Comparison of ENCODE assay signal across 9 mouse cellular contexts in the genomic region with DNA sequence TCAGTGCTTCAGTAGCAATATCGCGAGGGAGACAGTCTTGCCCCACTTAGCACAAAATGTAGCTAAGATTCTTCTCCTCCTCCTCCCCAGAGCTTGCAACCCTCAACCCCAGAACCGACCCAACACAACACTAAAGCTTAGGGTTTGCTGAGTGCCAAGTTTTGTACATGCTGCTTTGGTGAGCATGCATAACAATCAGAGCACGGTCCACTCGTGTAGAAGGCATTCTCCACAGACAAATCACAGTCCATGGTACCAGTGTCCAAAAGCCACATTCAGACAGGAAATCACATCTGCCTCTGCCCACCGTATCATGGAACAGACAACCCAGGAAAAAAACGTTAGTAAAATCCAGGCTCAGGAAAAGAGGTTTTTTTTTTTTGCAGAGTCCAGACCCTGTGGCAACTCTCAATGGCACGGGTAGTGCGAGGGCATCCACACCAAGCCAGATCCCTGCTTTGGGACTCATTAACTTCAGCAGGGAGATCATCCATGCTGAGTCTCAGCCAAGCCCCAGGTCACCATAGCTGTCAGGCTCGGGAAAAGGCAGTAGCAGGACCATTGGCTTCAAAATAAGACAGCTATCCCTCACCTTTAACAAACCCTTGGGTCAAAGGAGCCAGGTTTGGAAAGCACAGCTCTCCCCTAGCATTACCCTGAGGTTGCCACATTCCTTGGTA.
DNase-seq lines count a peak whose midpoint lies in the region; ATAC-seq and TF ChIP-seq lines count a peak whose summit lies in the region.
"Had no signal": no experiment of that assay in that cellular context is flagged by ENCODE, and none has a peak within 500 bp of the region (broad histone marks: within the 10 kb centered on the region; RNA-seq: fewer than 3 reads in every experiment).

No protein-coding gene starts in this region.

- no peak for TF ChIP-seq CTCF in forebrain, postnatal 0 days (IDR thresholded peaks at IDR 0.05; ENCODE audit: low read depth)

- H3K9ac ChIP-seq in heart, embryonic 16.5 days (ENCODE audit: low read length): peak overlapping the region; percentile 71
- H3K9ac ChIP-seq in forebrain, postnatal 0 days: peak overlapping the region; percentile 59
- peak overlapping the region; percentile 78 for H3K9ac ChIP-seq in midbrain, embryonic 13.5 days (replicated peaks)

- peaks cover 15% of the 10 kb centered on the region for H3K27me3 ChIP-seq in heart, embryonic 16.5 days (ENCODE audit: control insufficient read depth, insufficient read depth, low read length)
- H3K27me3 ChIP-seq in forebrain, postnatal 0 days (ENCODE audit: insufficient read depth, low read length): no peaks in the 10 kb centered on the region
- H3K27me3 ChIP-seq in midbrain, embryonic 13.5 days: peaks cover 32% of the 10 kb centered on the region

- no peaks in the 10 kb centered on the region for H3K36me3 ChIP-seq in heart, embryonic 16.5 days (ENCODE audit: control insufficient read depth, insufficient read depth)
- no peaks in the 10 kb centered on the region for H3K36me3 ChIP-seq in forebrain, postnatal 0 days (ENCODE audit: insufficient read depth)
- H3K36me3 ChIP-seq in midbrain, embryonic 13.5 days: no peaks in the 10 kb centered on the region

- no peak for ATAC-seq in heart, embryonic 16.5 days (replicated peaks; ENCODE audit: extremely low read depth, insufficient read depth, low FRiP score)
- ATAC-seq in forebrain, postnatal 0 days: no peak
- no peak for ATAC-seq in midbrain, embryonic 13.5 days

- peak overlapping the region; percentile 69 for H3K4me3 ChIP-seq in heart, embryonic 16.5 days (ENCODE audit: low read length)
- H3K4me3 ChIP-seq in forebrain, postnatal 0 days (ENCODE audit: low read depth, low read length): peak overlapping the region; percentile 57
- H3K4me3 ChIP-seq in midbrain, embryonic 13.5 days (replicated peaks): peak overlapping the region; percentile 49
- H3K4me3 ChIP-seq: megakaryocyte, embryonic 14.5 days had no signal

- H3K4me2 ChIP-seq in heart, embryonic 16.5 days (ENCODE audit: low read depth, low read length): peak overlapping the region; percentile 99
- H3K4me2 ChIP-seq in forebrain, postnatal 0 days (ENCODE audit: low read depth): peak overlapping the region; percentile 89
- H3K4me2 ChIP-seq in midbrain, embryonic 13.5 days (replicated peaks): peak overlapping the region; percentile 81

- H3K9me3 ChIP-seq in heart, embryonic 16.5 days (replicated peaks; ENCODE audit: control insufficient read depth, low read length): no peaks in the 10 kb centered on the region
- H3K9me3 ChIP-seq in forebrain, postnatal 0 days (ENCODE audit: low read length): no peaks in the 10 kb centered on the region
- H3K9me3 ChIP-seq in midbrain, embryonic 13.5 days: no peaks in the 10 kb centered on the region
- H3K9me3 ChIP-seq: megakaryocyte, embryonic 14.5 days had no signal

- 42% methylated on average over 10 of the region's 10 CpGs for WGBS in heart, embryonic 16.5 days
- 47% methylated on average over 10 of the region's 10 CpGs for WGBS in forebrain, postnatal 0 days
- WGBS in midbrain, embryonic 13.5 days: 54% methylated on average over 10 of the region's 10 CpGs

- no peak overlapping the region for H3K27ac ChIP-seq in heart, embryonic 16.5 days (ENCODE audit: low read length)
- H3K27ac ChIP-seq in forebrain, postnatal 0 days (ENCODE audit: low read depth, low read length): peak overlapping the region; percentile 21; the same call in 1 of the 2 replicates
- H3K27ac ChIP-seq in midbrain, embryonic 13.5 days: peak overlapping the region; percentile 90

- DNase-seq in heart, adult 18-20 months: no peak
- DNase-seq in cerebellum, adult 8-10 months: peak; percentile 53
- no peak for DNase-seq in forebrain, postnatal 0 days
- DNase-seq in testis, postnatal 14 days (ENCODE audit: low spot score): no peak
- no peak for DNase-seq in gastrocnemius, adult 18-20 months (ENCODE audit: low spot score)
- DNase-seq in natural killer cell, adult 2 months (ENCODE audit: low spot score in 2 of 2): no peak

- H3K4me1 ChIP-seq in heart, embryonic 16.5 days (ENCODE audit: control insufficient read depth, insufficient read depth, low read length): peaks cover 3% of the 10 kb centered on the region; the same call in 1 of the 2 replicates
- H3K4me1 ChIP-seq in forebrain, postnatal 0 days (ENCODE audit: insufficient read depth): peaks cover 5% of the 10 kb centered on the region; the same call in 1 of the 2 replicates
- H3K4me1 ChIP-seq in midbrain, embryonic 13.5 days (replicated peaks): peaks cover 41% of the 10 kb centered on the region
- H3K4me1 ChIP-seq: megakaryocyte, embryonic 14.5 days had no signal
